Mouse (Mus musculus): ENCODE measurements at regions not wholly inside any gene's neighbourhood (a gene's known extent, or its start where the extent isn't known, plus 50 kb on each side); places are given as distances from the start of the nearest gene placed in this dataset.

- TF ChIP-seq CTCF (IDR thresholded peaks at IDR 0.05; ENCODE audit: borderline replicate concordance, insufficient read depth, low read depth, low read length), result no peak
- TF ChIP-seq POLR2A (IDR thresholded peaks at IDR 0.05; ENCODE audit: borderline replicate concordance, insufficient read depth, low read length), result no peak
Measured at GRCm38 (mm10) chr16:75164969-75165726, 420.7 kb downstream of the Lipi start.
